Mouse (Mus musculus): ENCODE results near the gene Gnb5. TPM values are rescaled to one million over a fixed set of nuclear protein-coding genes. Genes with fewer than 3 reads are reported as not detected.

The Gnb5 gene
- polyA plus RNA-seq, 2 experiments, result 26.9 to 28.5 TPM

- H3K36me3 ChIP-seq (ENCODE audit: control insufficient read depth, insufficient read depth, low read length), result peaks cover 16% of the 10 kb centered on the region
- no peak overlapping the region for H3K9ac ChIP-seq (ENCODE audit: low read depth, low read length, severe bottlenecking)
- no peaks in the 10 kb centered on the region for H3K9me3 ChIP-seq (ENCODE audit: control insufficient read depth, low read length)
- no peak overlapping the region for H3K27ac ChIP-seq (replicated peaks; ENCODE audit: low read depth, low read length)
- no peaks in the 10 kb centered on the region for H3K4me1 ChIP-seq (ENCODE audit: control insufficient read depth, insufficient read depth, low read length)
- 85% methylated on average over 14 of the region's 14 CpGs for WGBS
- TF ChIP-seq POLR2A (IDR thresholded peaks at IDR 0.05; ENCODE audit: borderline replicate concordance, extremely low read depth, insufficient read depth, insufficient read length), result no peak
- no peaks in the 10 kb centered on the region for H3K27me3 ChIP-seq (ENCODE audit: control insufficient read depth, insufficient read depth, low read length)
- DNase-seq (ENCODE audit: low spot score) (no peak), ATAC-seq (ENCODE audit: low FRiP score, low read depth) (no peak)
- no peak overlapping the region for H3K4me3 ChIP-seq (replicated peaks; ENCODE audit: low read length)
- H3K4me2 ChIP-seq (replicated peaks; ENCODE audit: low read depth, low read length, severe bottlenecking), result no peak overlapping the region
Observed at GRCm38 (mm10) chr9:75382825-75383224, 76.7 kb downstream of the Gnb5 start.

GRCm38 (mm10) chr9:75383785-75384184 is 77.7 kb downstream of the Gnb5 start:
- TF ChIP-seq POLR2A (IDR thresholded peaks at IDR 0.05; ENCODE audit: borderline replicate concordance, extremely low read depth, insufficient read depth, insufficient read length), result no peak
- no peak for ATAC-seq (ENCODE audit: low FRiP score, low read depth)
- WGBS, result 87% methylated on average over 9 of the region's 9 CpGs
- no peak overlapping the region for H3K4me2 ChIP-seq (replicated peaks; ENCODE audit: low read depth, low read length, severe bottlenecking)
- H3K9me3 ChIP-seq (ENCODE audit: control insufficient read depth, low read length), result no peaks in the 10 kb centered on the region
- no peaks in the 10 kb centered on the region for H3K4me1 ChIP-seq (ENCODE audit: control insufficient read depth, insufficient read depth, low read length)
- peaks cover 22% of the 10 kb centered on the region for H3K36me3 ChIP-seq (ENCODE audit: control insufficient read depth, insufficient read depth, low read length)
- DNase-seq (ENCODE audit: low spot score), result no peak
- no peak overlapping the region for H3K9ac ChIP-seq (ENCODE audit: low read depth, low read length, severe bottlenecking)
- H3K4me3 ChIP-seq (replicated peaks; ENCODE audit: low read length), result no peak overlapping the region
- H3K27me3 ChIP-seq (ENCODE audit: control insufficient read depth, insufficient read depth, low read length), result no peaks in the 10 kb centered on the region
- no peak overlapping the region for H3K27ac ChIP-seq (replicated peaks; ENCODE audit: low read depth, low read length)

- DNase-seq (ENCODE audit: low spot score), result no peak
- H3K9ac ChIP-seq (ENCODE audit: low read depth, low read length, severe bottlenecking), result no peak overlapping the region
- H3K4me3 ChIP-seq (replicated peaks; ENCODE audit: low read length), result no peak overlapping the region
- no peaks in the 10 kb centered on the region for H3K27me3 ChIP-seq (ENCODE audit: control insufficient read depth, insufficient read depth, low read length)
- TF ChIP-seq POLR2A (IDR thresholded peaks at IDR 0.05; ENCODE audit: borderline replicate concordance, extremely low read depth, insufficient read depth, insufficient read length), result no peak
- ATAC-seq (ENCODE audit: low FRiP score, low read depth), result no peak
- 89% methylated on average over 3 of the region's 3 CpGs for WGBS
- no peaks in the 10 kb centered on the region for H3K4me1 ChIP-seq (ENCODE audit: control insufficient read depth, insufficient read depth, low read length)
- H3K4me2 ChIP-seq (replicated peaks; ENCODE audit: low read depth, low read length, severe bottlenecking), result no peak overlapping the region
- H3K36me3 ChIP-seq (ENCODE audit: control insufficient read depth, insufficient read depth, low read length), result peaks cover 29% of the 10 kb centered on the region
- no peak overlapping the region for H3K27ac ChIP-seq (replicated peaks; ENCODE audit: low read depth, low read length)
- H3K9me3 ChIP-seq (ENCODE audit: control insufficient read depth, low read length), result no peaks in the 10 kb centered on the region
Observed at GRCm38 (mm10) chr9:75384337-75384962, 78.4 kb downstream of the Gnb5 start.

- Histone ChIP-seq H3K4me1 (ENCODE audit: control insufficient read depth, insufficient read depth, low read length) (no peaks in the 10 kb centered on the region), H3K9me3 (ENCODE audit: control insufficient read depth, low read length) (no peaks in the 10 kb centered on the region), H3K4me3 (replicated peaks; ENCODE audit: low read length) (no peak overlapping the region), H3K27me3 (ENCODE audit: control insufficient read depth, insufficient read depth, low read length) (no peaks in the 10 kb centered on the region), H3K36me3 (ENCODE audit: control insufficient read depth, insufficient read depth, low read length) (peaks cover 38% of the 10 kb centered on the region), H3K9ac (ENCODE audit: low read depth, low read length, severe bottlenecking) (no peak overlapping the region), H3K4me2 (replicated peaks; ENCODE audit: low read depth, low read length, severe bottlenecking) (no peak overlapping the region), H3K27ac (replicated peaks; ENCODE audit: low read depth, low read length) (no peak overlapping the region)
- ATAC-seq (ENCODE audit: low FRiP score, low read depth), result no peak
- no peak for DNase-seq (ENCODE audit: low spot score)
- WGBS, result 85% methylated on average over 9 of the region's 9 CpGs
- TF ChIP-seq POLR2A (IDR thresholded peaks at IDR 0.05; ENCODE audit: borderline replicate concordance, extremely low read depth, insufficient read depth, insufficient read length), result no peak
Observed at GRCm38 (mm10) chr9:75385218-75385974, 79.3 kb downstream of the Gnb5 start.

- Histone ChIP-seq H3K4me2 (replicated peaks; ENCODE audit: low read depth, low read length, severe bottlenecking) (no peak overlapping the region), H3K4me3 (replicated peaks; ENCODE audit: low read length) (no peak overlapping the region), H3K4me1 (ENCODE audit: control insufficient read depth, insufficient read depth, low read length) (no peaks in the 10 kb centered on the region), H3K9me3 (ENCODE audit: control insufficient read depth, low read length) (no peaks in the 10 kb centered on the region), H3K9ac (ENCODE audit: low read depth, low read length, severe bottlenecking) (no peak overlapping the region), H3K36me3 (ENCODE audit: control insufficient read depth, insufficient read depth, low read length) (peaks cover 97% of the 10 kb centered on the region), H3K27ac (replicated peaks; ENCODE audit: low read depth, low read length) (no peak overlapping the region), H3K27me3 (ENCODE audit: control insufficient read depth, insufficient read depth, low read length) (no peaks in the 10 kb centered on the region)
- ATAC-seq (ENCODE audit: low FRiP score, low read depth) (no peak), DNase-seq (ENCODE audit: low spot score) (no peak)
- 81% methylated on average over 12 of the region's 12 CpGs for WGBS
- no peak for TF ChIP-seq POLR2A (IDR thresholded peaks at IDR 0.05; ENCODE audit: borderline replicate concordance, extremely low read depth, insufficient read depth, insufficient read length)
Observed at GRCm38 (mm10) chr9:75393251-75393650, 87.2 kb downstream of the Gnb5 start.

Other genes with a start within 250 kb of the Gnb5 start
- gene Myo5a, start 235.3 kb upstream of the Gnb5 start, polyA plus RNA-seq (2012; rRNA removed), result 23.6 and 28.0 TPM in 2 replicates
- 20.0 and 26.3 TPM in 2 replicates for gene Myo5a, start 235.3 kb upstream of the Gnb5 start, polyA plus RNA-seq (2014; fragmentation: Nextera tagmentation; extraction: Ambion mirVana)
- 0.27 and 0.52 TPM in 2 replicates for gene Myo5c, start 74.3 kb upstream of the Gnb5 start, polyA plus RNA-seq (2012; rRNA removed)
- gene Myo5c, start 74.3 kb upstream of the Gnb5 start, polyA plus RNA-seq (2014; fragmentation: Nextera tagmentation; extraction: Ambion mirVana), result 0.15 and 0.23 TPM in 2 replicates
- gene Bcl2l10, start 41.5 kb downstream of the Gnb5 start, polyA plus RNA-seq (2012; rRNA removed), result not detected in 2 replicates
- gene Bcl2l10, start 41.5 kb downstream of the Gnb5 start, polyA plus RNA-seq (2014; fragmentation: Nextera tagmentation; extraction: Ambion mirVana), result not detected in 2 replicates
- gene Mapk6, start 103.7 kb downstream of the Gnb5 start, polyA plus RNA-seq (2012; rRNA removed), result 37.5 and 38.8 TPM in 2 replicates
- gene Mapk6, start 103.7 kb downstream of the Gnb5 start, polyA plus RNA-seq (2014; fragmentation: Nextera tagmentation; extraction: Ambion mirVana), result 57.0 and 71.3 TPM in 2 replicates
- 11.9 and 21.9 TPM in 2 replicates for gene Leo1, start 135.2 kb downstream of the Gnb5 start, polyA plus RNA-seq (2012; rRNA removed)
- gene Leo1, start 135.2 kb downstream of the Gnb5 start, polyA plus RNA-seq (2014; fragmentation: Nextera tagmentation; extraction: Ambion mirVana), result 33.5 and 34.8 TPM in 2 replicates

All from limb, embryonic 14.5 days (tissue).